Mouse (Mus musculus): ENCODE measurements around the gene Urb2. TPM values are rescaled to one million over a fixed set of nuclear protein-coding genes. Genes with fewer than 3 reads are reported as not detected.

Gene Urb2
- polyA plus RNA-seq, 1 experiment from 2014 or later = 3.8 TPM

- Histone ChIP-seq H3K27ac (ENCODE audit: low read length) (peak within 1 kb of the TSS; percentile 77), H3K4me1 (ENCODE audit: control insufficient read depth, insufficient read depth, low read length) (peaks cover 22% of the 10 kb centered on the region), H3K27me3 (ENCODE audit: control insufficient read depth, insufficient read depth, low read depth, low read length) (no peaks in the 10 kb centered on the region), H3K36me3 (ENCODE audit: control insufficient read depth, insufficient read depth, low read length) (no peaks in the 10 kb centered on the region), H3K4me3 (ENCODE audit: low read depth, low read length) (peak within 1 kb of the TSS; percentile 87), H3K9me3 (replicated peaks; ENCODE audit: control insufficient read depth, low read length, poor library complexity, severe bottlenecking) (no peaks in the 10 kb centered on the region), H3K4me2 (ENCODE audit: low read length) (peak within 1 kb of the TSS; percentile 87), H3K9ac (ENCODE audit: low read depth, low read length) (peak within 1 kb of the TSS; percentile 89)
- WGBS = under 1% methylated on average over 49 of the region's 56 CpGs
- peak; percentile 86 for ATAC-seq
Measured at GRCm38 (mm10) chr8:123982826-123983400, 38.4 kb upstream of the Urb2 start, which contains the start of gene Abcb10. Abcb10 (minus strand) TSS chr8:123983122.

- no peak overlapping the region for H3K9ac ChIP-seq (ENCODE audit: low read depth, low read length)
- 78% methylated on average over 6 of the region's 6 CpGs for WGBS
- no peak for ATAC-seq
Measured at GRCm38 (mm10) chr8:123988605-123989038, 32.7 kb upstream of the Urb2 start.

GRCm38 (mm10) chr8:123989128-123989527 lies 32.2 kb upstream of the Urb2 start:
- WGBS = 75% methylated on average over 7 of the region's 7 CpGs
- ATAC-seq = no peak
- no peaks in the 10 kb centered on the region for H3K27me3 ChIP-seq (ENCODE audit: control insufficient read depth, insufficient read depth, low read depth, low read length)
- H3K36me3 ChIP-seq (ENCODE audit: control insufficient read depth, insufficient read depth, low read length) = no peaks in the 10 kb centered on the region
- no peak overlapping the region for H3K27ac ChIP-seq (ENCODE audit: low read length)
- no peaks in the 10 kb centered on the region for H3K4me1 ChIP-seq (ENCODE audit: control insufficient read depth, insufficient read depth, low read length)
- no peak overlapping the region for H3K4me2 ChIP-seq (ENCODE audit: low read length)
- H3K9ac ChIP-seq (ENCODE audit: low read depth, low read length) = no peak overlapping the region
- H3K9me3 ChIP-seq (replicated peaks; ENCODE audit: control insufficient read depth, low read length, poor library complexity, severe bottlenecking) = no peaks in the 10 kb centered on the region
- H3K4me3 ChIP-seq (ENCODE audit: low read depth, low read length) = no peak overlapping the region

More at GRCm38 (mm10) chr8:123988605-123989038, 32.7 kb upstream of the Urb2 start:
- Histone ChIP-seq H3K4me1 (ENCODE audit: control insufficient read depth, insufficient read depth, low read length) (no peaks in the 10 kb centered on the region), H3K4me2 (ENCODE audit: low read length) (no peak overlapping the region), H3K36me3 (ENCODE audit: control insufficient read depth, insufficient read depth, low read length) (no peaks in the 10 kb centered on the region), H3K4me3 (ENCODE audit: low read depth, low read length) (no peak overlapping the region), H3K27ac (ENCODE audit: low read length) (no peak overlapping the region), H3K27me3 (ENCODE audit: control insufficient read depth, insufficient read depth, low read depth, low read length) (no peaks in the 10 kb centered on the region), H3K9me3 (replicated peaks; ENCODE audit: control insufficient read depth, low read length, poor library complexity, severe bottlenecking) (no peaks in the 10 kb centered on the region)

GRCm38 (mm10) chr8:123990277-123991049 lies 30.8 kb upstream of the Urb2 start:
- WGBS = 89% methylated on average over 13 of the region's 13 CpGs

GRCm38 (mm10) chr8:123992587-123992986 lies 28.7 kb upstream of the Urb2 start:
- Histone ChIP-seq H3K27ac (ENCODE audit: low read length) (no peak overlapping the region), H3K9me3 (replicated peaks; ENCODE audit: control insufficient read depth, low read length, poor library complexity, severe bottlenecking) (no peaks in the 10 kb centered on the region), H3K4me2 (ENCODE audit: low read length) (no peak overlapping the region), H3K4me1 (ENCODE audit: control insufficient read depth, insufficient read depth, low read length) (no peaks in the 10 kb centered on the region), H3K9ac (ENCODE audit: low read depth, low read length) (no peak overlapping the region), H3K36me3 (ENCODE audit: control insufficient read depth, insufficient read depth, low read length) (peaks cover 10% of the 10 kb centered on the region), H3K27me3 (ENCODE audit: control insufficient read depth, insufficient read depth, low read depth, low read length) (no peaks in the 10 kb centered on the region), H3K4me3 (ENCODE audit: low read depth, low read length) (no peak overlapping the region)
- 86% methylated on average over 8 of the region's 8 CpGs for WGBS
- ATAC-seq = no peak

More at GRCm38 (mm10) chr8:123990277-123991049, 30.8 kb upstream of the Urb2 start:
- Histone ChIP-seq H3K9ac (ENCODE audit: low read depth, low read length) (no peak overlapping the region), H3K27me3 (ENCODE audit: control insufficient read depth, insufficient read depth, low read depth, low read length) (no peaks in the 10 kb centered on the region), H3K4me2 (ENCODE audit: low read length) (no peak overlapping the region), H3K4me3 (ENCODE audit: low read depth, low read length) (no peak overlapping the region), H3K4me1 (ENCODE audit: control insufficient read depth, insufficient read depth, low read length) (no peaks in the 10 kb centered on the region), H3K27ac (ENCODE audit: low read length) (no peak overlapping the region), H3K36me3 (ENCODE audit: control insufficient read depth, insufficient read depth, low read length) (0 out of 2 replicates have a peak, but pooled peaks cover 2% of the 10 kb centered on the region), H3K9me3 (replicated peaks; ENCODE audit: control insufficient read depth, low read length, poor library complexity, severe bottlenecking) (no peaks in the 10 kb centered on the region)
- no peak for ATAC-seq

GRCm38 (mm10) chr8:123993597-123993996 lies 27.7 kb upstream of the Urb2 start:
- 96% methylated on average over 5 of the region's 5 CpGs for WGBS
- Histone ChIP-seq H3K9me3 (replicated peaks; ENCODE audit: control insufficient read depth, low read length, poor library complexity, severe bottlenecking) (no peaks in the 10 kb centered on the region), H3K36me3 (ENCODE audit: control insufficient read depth, insufficient read depth, low read length) (peaks cover 10% of the 10 kb centered on the region), H3K27me3 (ENCODE audit: control insufficient read depth, insufficient read depth, low read depth, low read length) (no peaks in the 10 kb centered on the region), H3K4me3 (ENCODE audit: low read depth, low read length) (no peak overlapping the region), H3K9ac (ENCODE audit: low read depth, low read length) (no peak overlapping the region), H3K4me1 (ENCODE audit: control insufficient read depth, insufficient read depth, low read length) (no peaks in the 10 kb centered on the region), H3K4me2 (ENCODE audit: low read length) (no peak overlapping the region), H3K27ac (ENCODE audit: low read length) (no peak overlapping the region)
- ATAC-seq = no peak

GRCm38 (mm10) chr8:123993997-123994396 lies 27.3 kb upstream of the Urb2 start:
- 94% methylated on average over 3 of the region's 3 CpGs for WGBS
- H3K4me1 ChIP-seq (ENCODE audit: control insufficient read depth, insufficient read depth, low read length) = no peaks in the 10 kb centered on the region
- no peak overlapping the region for H3K27ac ChIP-seq (ENCODE audit: low read length)
- no peak overlapping the region for H3K4me2 ChIP-seq (ENCODE audit: low read length)
- H3K36me3 ChIP-seq (ENCODE audit: control insufficient read depth, insufficient read depth, low read length) = peaks cover 10% of the 10 kb centered on the region
- H3K9me3 ChIP-seq (replicated peaks; ENCODE audit: control insufficient read depth, low read length, poor library complexity, severe bottlenecking) = no peaks in the 10 kb centered on the region
- H3K9ac ChIP-seq (ENCODE audit: low read depth, low read length) = no peak overlapping the region
- no peaks in the 10 kb centered on the region for H3K27me3 ChIP-seq (ENCODE audit: control insufficient read depth, insufficient read depth, low read depth, low read length)
- no peak overlapping the region for H3K4me3 ChIP-seq (ENCODE audit: low read depth, low read length)
- no peak for ATAC-seq

- H3K27me3 ChIP-seq (ENCODE audit: control insufficient read depth, insufficient read depth, low read depth, low read length) = no peaks in the 10 kb centered on the region
- no peak overlapping the region for H3K9ac ChIP-seq (ENCODE audit: low read depth, low read length)
- no peak for ATAC-seq
- H3K4me3 ChIP-seq (ENCODE audit: low read depth, low read length) = no peak overlapping the region
- H3K4me1 ChIP-seq (ENCODE audit: control insufficient read depth, insufficient read depth, low read length) = no peaks in the 10 kb centered on the region
- H3K9me3 ChIP-seq (replicated peaks; ENCODE audit: control insufficient read depth, low read length, poor library complexity, severe bottlenecking) = no peaks in the 10 kb centered on the region
- peaks cover 25% of the 10 kb centered on the region for H3K36me3 ChIP-seq (ENCODE audit: control insufficient read depth, insufficient read depth, low read length)
- no peak overlapping the region for H3K4me2 ChIP-seq (ENCODE audit: low read length)
- 96% methylated on average over 2 of the region's 2 CpGs for whole genome bisulfite sequencing
- no peak overlapping the region for H3K27ac ChIP-seq (ENCODE audit: low read length)
Measured at GRCm38 (mm10) chr8:123999568-123999967, 21.7 kb upstream of the Urb2 start.

GRCm38 (mm10) chr8:124002546-124003108 lies 18.7 kb upstream of the Urb2 start:
- no peaks in the 10 kb centered on the region for H3K9me3 ChIP-seq (replicated peaks; ENCODE audit: control insufficient read depth, low read length, poor library complexity, severe bottlenecking)
- no peak for ATAC-seq
- WGBS = 92% methylated on average over 10 of the region's 10 CpGs
- H3K27ac ChIP-seq (ENCODE audit: low read length) = no peak overlapping the region
- no peaks in the 10 kb centered on the region for H3K27me3 ChIP-seq (ENCODE audit: control insufficient read depth, insufficient read depth, low read depth, low read length)
- H3K36me3 ChIP-seq (ENCODE audit: control insufficient read depth, insufficient read depth, low read length) = peaks cover 27% of the 10 kb centered on the region
- H3K9ac ChIP-seq (ENCODE audit: low read depth, low read length) = no peak overlapping the region
- H3K4me2 ChIP-seq (ENCODE audit: low read length) = no peak overlapping the region
- no peak overlapping the region for H3K4me3 ChIP-seq (ENCODE audit: low read depth, low read length)
- H3K4me1 ChIP-seq (ENCODE audit: control insufficient read depth, insufficient read depth, low read length) = no peaks in the 10 kb centered on the region
